Mouse (Mus musculus): ENCODE measurements around the gene Ptch2.

- no peak for TF ChIP-seq CTCF (IDR thresholded peaks at IDR 0.05; ENCODE audit: low read depth, low read length)
- no peak for TF ChIP-seq GATA1 (IDR thresholded peaks at IDR 0.05; ENCODE audit: borderline replicate concordance, low read length)
- TF ChIP-seq TAL1 (conservative IDR thresholded peaks at IDR 0.05; ENCODE audit: low read depth, low read length): no peak
Observed at GRCm38 (mm10) chr4:117148047-117148713, 52.3 kb downstream of the Ptch2 start.

Data from G1E (cell line).